Mouse (Mus musculus) adrenal gland, adult (tissue): ENCODE data around the gene Psma3.
"Not testable (repeated sequence)": the region's sequence is repeated elsewhere in the genome, so short reads cannot be mapped to it uniquely, and the experiment has no call there.

Experiments used
- DNase-seq, 2 experiments: peaks; one replicate each; pipeline ENCODE4 v3.0.0; 2022 to 2023; ENCODE audit warnings: low spot score in 1 of 2; ENCODE audit not compliant: inconsistent age in 2 of 2

Psma3 gene

GRCm38 (mm10) chr12:71001456-71001855, 27.0 kb downstream of the Psma3 start:
- no peak for DNase-seq

GRCm38 (mm10) chr12:71003760-71004426, 29.5 kb downstream of the Psma3 start:
- DNase-seq = no peak

- DNase-seq = no peak
These were observed 31.7 kb downstream of the Psma3 start for GRCm38 (mm10) chr12:71006141-71006540.

GRCm38 (mm10) chr12:71006901-71007300, 32.5 kb downstream of the Psma3 start:
- DNase-seq = no peak

GRCm38 (mm10) chr12:71009769-71010168, 35.3 kb downstream of the Psma3 start:
- peak; percentile 45 to 59 for DNase-seq

- DNase-seq = no peak
These were observed 40.5 kb downstream of the Psma3 start for GRCm38 (mm10) chr12:71014845-71015362.

- peak; percentile 98 to 99 for DNase-seq
These were observed 41.2 kb downstream of the Psma3 start, which contains the start of gene Arid4a for GRCm38 (mm10) chr12:71015363-71016210. Arid4a (plus strand) TSS chr12:71015990.

- DNase-seq = no peak
These were observed 41.7 kb downstream of the Psma3 start for GRCm38 (mm10) chr12:71016211-71016502.

- peak; percentile 72 to 87 for DNase-seq
These were observed 42.3 kb downstream of the Psma3 start for GRCm38 (mm10) chr12:71016503-71017241.

GRCm38 (mm10) chr12:71017242-71017571, 42.8 kb downstream of the Psma3 start:
- no peak for DNase-seq

GRCm38 (mm10) chr12:71017827-71018226, 43.4 kb downstream of the Psma3 start:
- DNase-seq = peak in 1 of 2 experiments; percentile 54

GRCm38 (mm10) chr12:71019211-71019610, 44.8 kb downstream of the Psma3 start:
- no peak for DNase-seq

GRCm38 (mm10) chr12:71024411-71024810, 50.0 kb downstream of the Psma3 start:
- DNase-seq = no peak

- not testable (repeated sequence) for DNase-seq
These were observed 53.8 kb downstream of the Psma3 start for GRCm38 (mm10) chr12:71028265-71028664.

GRCm38 (mm10) chr12:71030260-71030659, 55.8 kb downstream of the Psma3 start:
- no peak for DNase-seq

- no peak for DNase-seq
These were observed 56.3 kb downstream of the Psma3 start for GRCm38 (mm10) chr12:71030722-71031121.

GRCm38 (mm10) chr12:71035826-71036225, 61.4 kb downstream of the Psma3 start:
- peak in 1 of 2 experiments; percentile 57 for DNase-seq

- DNase-seq = no peak
These were observed 62.4 kb downstream of the Psma3 start for GRCm38 (mm10) chr12:71036729-71037404.

GRCm38 (mm10) chr12:71040462-71040861, 66.0 kb downstream of the Psma3 start:
- DNase-seq = peak; percentile 32 to 56

- DNase-seq = no peak
These were observed 68.0 kb downstream of the Psma3 start for GRCm38 (mm10) chr12:71042451-71042850.

GRCm38 (mm10) chr12:71043571-71043970, 69.2 kb downstream of the Psma3 start:
- DNase-seq = no peak
